Mouse (Mus musculus): Measurements from ENCODE around the gene Tmem266.

GRCm38 (mm10) chr9:55452906-55453305 is 126.2 kb downstream of the Tmem266 start:
- no peak for TF ChIP-seq CTCF (IDR thresholded peaks at IDR 0.05; ENCODE audit: low read depth, low read length)
- no peak for TF ChIP-seq POLR2A (IDR thresholded peaks at IDR 0.05; ENCODE audit: borderline replicate concordance, low read depth, low read length)

Data from bone marrow macrophage, adult 2 months (primary cell).